13 mouse cellular contexts compared by ENCODE assay signal in the genomic region with DNA sequence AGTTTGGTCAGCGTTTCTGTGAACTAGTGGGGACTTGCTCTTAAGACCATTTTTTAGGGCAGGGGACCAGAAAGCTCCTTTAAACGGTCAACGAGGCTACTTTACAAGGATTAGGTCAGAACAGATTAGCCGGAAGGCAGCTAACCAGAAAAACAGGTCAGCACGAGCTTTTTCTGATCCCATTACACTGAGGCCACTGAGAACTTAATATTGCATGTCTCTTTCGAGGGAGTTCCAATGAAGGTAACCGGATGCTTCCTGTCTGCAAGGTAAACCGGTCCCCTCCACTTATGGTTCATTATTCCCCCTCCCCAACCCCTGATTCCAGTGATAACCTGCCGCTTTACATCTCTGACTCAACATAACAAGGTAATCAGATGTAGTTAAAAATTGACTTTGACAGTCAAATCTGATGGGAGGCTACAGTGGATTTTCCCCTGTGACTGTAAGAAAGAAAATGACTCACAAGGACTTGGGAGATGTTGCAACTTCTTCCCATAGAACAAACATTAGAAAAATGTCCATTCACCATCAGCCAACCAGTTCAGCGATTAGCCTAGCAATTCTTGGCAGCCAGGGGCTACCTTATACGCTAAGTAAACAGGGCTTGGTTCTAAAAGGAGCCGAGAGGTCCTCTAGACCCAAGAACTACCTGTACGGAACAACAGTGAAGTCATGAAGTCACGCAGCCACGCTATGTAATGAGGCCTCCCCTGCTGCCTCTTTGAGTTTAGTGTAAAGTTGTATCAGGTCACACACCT. TPM values are rescaled to one million over a fixed set of nuclear protein-coding genes. Genes with fewer than 3 reads are reported as not detected.
DNase-seq lines count a peak whose midpoint lies in the region; ATAC-seq lines count a peak whose summit lies in the region.
"Had no signal": no experiment of that assay in that cellular context is flagged by ENCODE, and none has a peak within 500 bp of the region (broad histone marks: within the 10 kb centered on the region; RNA-seq: fewer than 3 reads in every experiment).

No protein-coding gene starts in this region.

- H3K4me3 ChIP-seq in kidney, embryonic 14.5 days (ENCODE audit: low read length) = no peak overlapping the region
- no peak overlapping the region for H3K4me3 ChIP-seq in forebrain, embryonic 11.5 days (ENCODE audit: low read depth, low read length)
- H3K4me3 ChIP-seq in midbrain, embryonic 14.5 days (replicated peaks; ENCODE audit: low read depth, low read length) = no peak overlapping the region
- H3K4me3 ChIP-seq: embryonic facial prominence, embryonic 12.5 days; heart, embryonic 15.5 days had no signal

- no peak overlapping the region for H3K4me2 ChIP-seq in kidney, embryonic 14.5 days (replicated peaks; ENCODE audit: low read depth, low read length)
- no peak overlapping the region for H3K4me2 ChIP-seq in forebrain, embryonic 11.5 days (ENCODE audit: low read depth, low read length, severe bottlenecking)
- H3K4me2 ChIP-seq in midbrain, embryonic 14.5 days (ENCODE audit: low read length) = no peak overlapping the region
- H3K4me2 ChIP-seq: embryonic facial prominence, embryonic 12.5 days; heart, embryonic 15.5 days had no signal

- intact Hi-C loops in heart, postnatal 36 days (cut with DNase I) = loop anchor here (5.0 kb wide), 2 partner anchors 82 to 217 kb away; no protein-coding TSS in a partner anchor

- peak overlapping the region; percentile 89 for H3K27ac ChIP-seq in kidney, embryonic 14.5 days (ENCODE audit: low read depth, low read length)
- no peak overlapping the region for H3K27ac ChIP-seq in forebrain, embryonic 11.5 days (ENCODE audit: low read depth, low read length)
- no peak overlapping the region for H3K27ac ChIP-seq in midbrain, embryonic 14.5 days (replicated peaks; ENCODE audit: low read depth, low read length)
- H3K27ac ChIP-seq: embryonic facial prominence, embryonic 12.5 days; heart, embryonic 15.5 days had no signal

- no peaks in the 10 kb centered on the region for H3K27me3 ChIP-seq in kidney, embryonic 14.5 days (ENCODE audit: control insufficient read depth, insufficient read depth, low read length)
- no peaks in the 10 kb centered on the region for H3K27me3 ChIP-seq in forebrain, embryonic 11.5 days (ENCODE audit: control insufficient read depth, insufficient read depth, low read length)
- no peaks in the 10 kb centered on the region for H3K27me3 ChIP-seq in midbrain, embryonic 14.5 days (ENCODE audit: control insufficient read depth, insufficient read depth, low read length)
- H3K27me3 ChIP-seq: embryonic facial prominence, embryonic 12.5 days; heart, embryonic 15.5 days had no signal

- no peak overlapping the region for H3K9ac ChIP-seq in kidney, embryonic 14.5 days (ENCODE audit: low read depth, low read length)
- no peak overlapping the region for H3K9ac ChIP-seq in forebrain, embryonic 11.5 days (ENCODE audit: low read length)
- no peak overlapping the region for H3K9ac ChIP-seq in midbrain, embryonic 14.5 days (replicated peaks; ENCODE audit: low read length)
- H3K9ac ChIP-seq: embryonic facial prominence, embryonic 12.5 days; heart, embryonic 15.5 days; liver, postnatal 0 days had no signal

- 49% methylated on average over 15 of the region's 15 CpGs for WGBS in kidney, embryonic 14.5 days
- 78% methylated on average over 15 of the region's 15 CpGs for WGBS in forebrain, embryonic 11.5 days
- WGBS in midbrain, embryonic 14.5 days = 71% methylated on average over 15 of the region's 15 CpGs

- peaks cover 16% of the 10 kb centered on the region for H3K36me3 ChIP-seq in kidney, embryonic 14.5 days (ENCODE audit: control insufficient read depth, insufficient read depth, low read length)
- peaks cover 8% of the 10 kb centered on the region; the same call in 1 of the 2 replicates for H3K36me3 ChIP-seq in forebrain, embryonic 11.5 days (ENCODE audit: control insufficient read depth, insufficient read depth, low read length)
- peaks cover 18% of the 10 kb centered on the region for H3K36me3 ChIP-seq in midbrain, embryonic 14.5 days (ENCODE audit: control insufficient read depth, insufficient read depth, low read length)

- DNase-seq in 3T3-L1 (ENCODE audit: low read depth, low spot score) (peak; percentile 89), NIH3T3 (ENCODE audit: low read depth) (peak; percentile 85)
- DNase-seq in lung, postnatal 25 days (ENCODE audit: low spot score) = peak; percentile 85
- DNase-seq in adrenal gland, postnatal 4 days (ENCODE audit: low spot score in 2 of 2) = no peak
- DNase-seq in heart, postnatal 36 days = no peak
- DNase-seq in forebrain, embryonic 11.5 days (ENCODE audit: low spot score) = no peak
- DNase-seq in midbrain, embryonic 14.5 days = no peak
- DNase-seq: adrenal gland, adult 2 months; cerebellum, adult 11 months; liver, postnatal 0 days had no signal

- ATAC-seq in kidney, embryonic 14.5 days (ENCODE audit: low FRiP score, low TSS enrichment) = no peak
- ATAC-seq in forebrain, embryonic 11.5 days (replicated peaks; ENCODE audit: low FRiP score) = no peak
- no peak for ATAC-seq in midbrain, embryonic 14.5 days (ENCODE audit: low FRiP score, low TSS enrichment)

- no peaks in the 10 kb centered on the region for H3K9me3 ChIP-seq in kidney, embryonic 14.5 days (ENCODE audit: control insufficient read depth, low read length)
- no peaks in the 10 kb centered on the region for H3K9me3 ChIP-seq in forebrain, embryonic 11.5 days (ENCODE audit: control insufficient read depth, low read length)
- no peaks in the 10 kb centered on the region for H3K9me3 ChIP-seq in midbrain, embryonic 14.5 days (ENCODE audit: control insufficient read depth, low read length)
- H3K9me3 ChIP-seq: embryonic facial prominence, embryonic 12.5 days; heart, embryonic 15.5 days had no signal

- H3K4me1 ChIP-seq in kidney, embryonic 14.5 days (ENCODE audit: control insufficient read depth, insufficient read depth, low read length) = no peaks in the 10 kb centered on the region; the same call in none of the 2 replicates
- H3K4me1 ChIP-seq in forebrain, embryonic 11.5 days (replicated peaks; ENCODE audit: control insufficient read depth, insufficient read depth, low read length) = no peaks in the 10 kb centered on the region
- H3K4me1 ChIP-seq in midbrain, embryonic 14.5 days (ENCODE audit: control insufficient read depth, insufficient read depth, low read length) = no peaks in the 10 kb centered on the region
- H3K4me1 ChIP-seq: embryonic facial prominence, embryonic 12.5 days; heart, embryonic 15.5 days had no signal

RNA-seq across cellular contexts. Expression of gene Prkab1, which starts 15.0 kb away (rescaled TPM):
- 60.9 and 85.5 TPM in 2 replicates for polyA plus RNA-seq in kidney, embryonic 14.5 days (2014; fragmentation: Nextera tagmentation; extraction: Ambion mirVana)
- 10 to 100 TPM; 87.2 to 93.0 TPM for total RNA-seq in adrenal gland, postnatal 4 days (2021)
- total RNA-seq in heart, postnatal 36 days (2021) = 10 to 100 TPM; 48.7 to 58.3 TPM
- polyA plus RNA-seq in forebrain, embryonic 11.5 days (2014; fragmentation: Nextera tagmentation; extraction: Ambion mirVana) = 61.0 and 63.6 TPM in 2 replicates
- 46.7 and 49.1 TPM in 2 replicates for polyA plus RNA-seq in midbrain, embryonic 14.5 days (2014; fragmentation: Nextera tagmentation; extraction: Ambion mirVana)

Comparison
In these comparisons a context has a peak if more than half of its experiments do, and no peak if none do; other contexts are left out.
1. DNase-seq: peak in 3T3-L1 (single experiment), NIH3T3 (single experiment) and lung, postnatal 25 days (single experiment); none in adrenal gland, postnatal 4 days (0 of 2), heart, postnatal 36 days (0 of 2), forebrain, embryonic 11.5 days (single experiment) and midbrain, embryonic 14.5 days (single experiment).